9 mouse cellular contexts compared by ENCODE assay signal in the genomic region with DNA sequence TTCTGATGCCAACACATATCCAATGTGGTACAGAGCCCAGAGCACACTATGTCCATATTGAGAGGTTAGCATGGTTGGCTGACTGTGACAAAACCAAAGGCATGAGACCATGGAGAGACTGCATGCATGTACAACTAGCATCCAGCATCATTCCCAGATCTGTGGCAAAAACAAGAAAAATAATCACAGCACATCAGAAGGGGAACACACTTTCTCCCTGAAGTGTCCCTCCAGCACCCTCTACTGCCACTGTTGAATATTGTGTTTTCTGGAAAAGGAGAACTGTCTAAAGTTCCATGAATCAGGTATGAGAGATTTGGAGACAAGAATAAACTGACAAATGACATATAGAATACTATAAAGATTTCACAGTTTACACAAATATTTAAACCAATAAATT.
DNase-seq lines count a peak whose midpoint lies in the region; ATAC-seq and TF ChIP-seq lines count a peak whose summit lies in the region.
"Had no signal": no experiment of that assay in that cellular context is flagged by ENCODE, and none has a peak within 500 bp of the region (broad histone marks: within the 10 kb centered on the region; RNA-seq: fewer than 3 reads in every experiment).

No protein-coding gene starts in this region.

- TF ChIP-seq EP300 in liver, postnatal 0 days (IDR thresholded peaks at IDR 0.05; ENCODE audit: low read depth) = no peak

- intact Hi-C loops in left cerebral cortex, postnatal 36 days (cut with DNase I) = loop anchor here (5.0 to 10.0 kb wide), 2 partner anchors 152 to 500 kb away; a partner anchor contains a TSS

- ATAC-seq in cerebellum, adult (ENCODE audit: insufficient number of reproducible peaks, low FRiP score, low TSS enrichment) = no peak
- ATAC-seq in liver, postnatal 0 days = no peak
- ATAC-seq in liver, embryonic 12.5 days = no peak
- ATAC-seq in embryonic facial prominence, embryonic 14.5 days (ENCODE audit: low read depth) = no peak
- ATAC-seq in midbrain, embryonic 15.5 days (replicated peaks) = no peak; the same call in 1 of the 2 replicates

- peak; percentile 51 for TF ChIP-seq CTCF in liver, postnatal 0 days (IDR thresholded peaks at IDR 0.05; ENCODE audit: low read depth)

- no peaks in the 10 kb centered on the region for H3K4me1 ChIP-seq in liver, postnatal 0 days (ENCODE audit: insufficient read depth)
- peaks cover 20% of the 10 kb centered on the region for H3K4me1 ChIP-seq in liver, embryonic 12.5 days
- H3K4me1 ChIP-seq in embryonic facial prominence, embryonic 14.5 days (ENCODE audit: control insufficient read depth, insufficient read depth, low read length) = no peaks in the 10 kb centered on the region
- H3K4me1 ChIP-seq in midbrain, embryonic 15.5 days = no peaks in the 10 kb centered on the region
- H3K4me1 ChIP-seq: midbrain, embryonic 12.5 days had no signal

- H3K9ac ChIP-seq in liver, postnatal 0 days (replicated peaks) = no peak overlapping the region
- no peak overlapping the region for H3K9ac ChIP-seq in liver, embryonic 12.5 days
- no peak overlapping the region for H3K9ac ChIP-seq in embryonic facial prominence, embryonic 14.5 days (ENCODE audit: low read depth, low read length)
- H3K9ac ChIP-seq in midbrain, embryonic 15.5 days = no peak overlapping the region
- H3K9ac ChIP-seq: midbrain, embryonic 12.5 days had no signal

- DNase-seq in cerebellum, adult 8-10 months = peak; percentile 12
- DNase-seq in liver, postnatal 0 days = no peak
- peak; percentile 33 for DNase-seq in embryonic facial prominence, embryonic 14.5 days (ENCODE audit: low spot score)
- peak; percentile 6 to 10 for DNase-seq in left cerebral cortex, postnatal 36 days (ENCODE audit: low spot score in 2 of 2)
- DNase-seq in spleen, postnatal 4 days (ENCODE audit: low spot score in 2 of 2) = no peak

- H3K4me3 ChIP-seq in liver, postnatal 0 days (ENCODE audit: low read depth, low read length) = no peak overlapping the region
- no peak overlapping the region for H3K4me3 ChIP-seq in liver, embryonic 12.5 days
- H3K4me3 ChIP-seq in embryonic facial prominence, embryonic 14.5 days (ENCODE audit: low read depth, low read length) = no peak overlapping the region
- H3K4me3 ChIP-seq in midbrain, embryonic 15.5 days = no peak overlapping the region
- H3K4me3 ChIP-seq: midbrain, embryonic 12.5 days had no signal

- no peak overlapping the region for H3K4me2 ChIP-seq in liver, postnatal 0 days (ENCODE audit: low read depth, low read length)
- H3K4me2 ChIP-seq in liver, embryonic 12.5 days = no peak overlapping the region
- H3K4me2 ChIP-seq in embryonic facial prominence, embryonic 14.5 days (ENCODE audit: low read depth, low read length) = no peak overlapping the region
- no peak overlapping the region for H3K4me2 ChIP-seq in midbrain, embryonic 15.5 days
- H3K4me2 ChIP-seq: midbrain, embryonic 12.5 days had no signal

- H3K27me3 ChIP-seq in liver, postnatal 0 days (ENCODE audit: insufficient read depth, low read length) = no peaks in the 10 kb centered on the region
- no peaks in the 10 kb centered on the region for H3K27me3 ChIP-seq in liver, embryonic 12.5 days (replicated peaks)
- H3K27me3 ChIP-seq in embryonic facial prominence, embryonic 14.5 days (replicated peaks; ENCODE audit: control insufficient read depth, insufficient read depth, low read length) = no peaks in the 10 kb centered on the region
- no peaks in the 10 kb centered on the region for H3K27me3 ChIP-seq in midbrain, embryonic 15.5 days (replicated peaks)
- H3K27me3 ChIP-seq: midbrain, embryonic 12.5 days had no signal

- H3K27ac ChIP-seq in liver, postnatal 0 days (ENCODE audit: low read depth) = no peak overlapping the region
- H3K27ac ChIP-seq in liver, embryonic 12.5 days = no peak overlapping the region
- H3K27ac ChIP-seq in embryonic facial prominence, embryonic 14.5 days (replicated peaks; ENCODE audit: low read depth, low read length) = no peak overlapping the region
- no peak overlapping the region for H3K27ac ChIP-seq in midbrain, embryonic 15.5 days
- H3K27ac ChIP-seq: midbrain, embryonic 12.5 days had no signal

- H3K9me3 ChIP-seq in liver, postnatal 0 days (ENCODE audit: low read length) = no peaks in the 10 kb centered on the region
- no peaks in the 10 kb centered on the region for H3K9me3 ChIP-seq in liver, embryonic 12.5 days (replicated peaks)
- no peaks in the 10 kb centered on the region for H3K9me3 ChIP-seq in embryonic facial prominence, embryonic 14.5 days (ENCODE audit: control insufficient read depth, low read length)
- H3K9me3 ChIP-seq in midbrain, embryonic 15.5 days = no peaks in the 10 kb centered on the region
- H3K9me3 ChIP-seq: midbrain, embryonic 12.5 days had no signal

- peaks cover under 1% of the 10 kb centered on the region for H3K36me3 ChIP-seq in liver, postnatal 0 days (replicated peaks; ENCODE audit: insufficient read depth, low read length)
- 0 out of 2 replicates have a peak, but pooled peaks cover under 1% of the 10 kb centered on the region for H3K36me3 ChIP-seq in liver, embryonic 12.5 days
- H3K36me3 ChIP-seq in embryonic facial prominence, embryonic 14.5 days (ENCODE audit: control insufficient read depth, insufficient read depth, low read length) = no peaks in the 10 kb centered on the region
- no peaks in the 10 kb centered on the region for H3K36me3 ChIP-seq in midbrain, embryonic 15.5 days (replicated peaks)
- H3K36me3 ChIP-seq: midbrain, embryonic 12.5 days had no signal

Comparison
In these comparisons a context has a peak if more than half of its experiments do, and no peak if none do; other contexts are left out.
1. DNase-seq: peak in cerebellum, adult 8-10 months (single experiment), embryonic facial prominence, embryonic 14.5 days (single experiment) and left cerebral cortex, postnatal 36 days (2 of 2); none in liver, postnatal 0 days (single experiment) and spleen, postnatal 4 days (0 of 2).